Mouse (Mus musculus) frontal cortex, postnatal 36 days (tissue): ENCODE results near the gene Timp3.

Experiments
- DNase-seq, 2 experiments: peaks; one replicate each; pipeline ENCODE4 v3.0.0; 2022; ENCODE audit warnings: low spot score in 2 of 2

The Timp3 gene

GRCm38 (mm10) chr10:86385656-86386055 lies 85.5 kb downstream of the Timp3 start:
- no peak for DNase-seq

GRCm38 (mm10) chr10:86386232-86386631 lies 86.1 kb downstream of the Timp3 start:
- DNase-seq, result no peak

- DNase-seq, result peak; percentile 24
Observed at GRCm38 (mm10) chr10:86387821-86388440, 87.8 kb downstream of the Timp3 start.

GRCm38 (mm10) chr10:86388803-86389202 lies 88.6 kb downstream of the Timp3 start:
- DNase-seq, result peak; percentile 53 to 70

GRCm38 (mm10) chr10:86389357-86389756 lies 89.2 kb downstream of the Timp3 start:
- no peak for DNase-seq

GRCm38 (mm10) chr10:86389913-86390312 lies 89.7 kb downstream of the Timp3 start:
- DNase-seq, result peak in 1 of 2 experiments; percentile 28

GRCm38 (mm10) chr10:86392399-86392798 lies 92.2 kb downstream of the Timp3 start:
- no peak for DNase-seq

GRCm38 (mm10) chr10:86397577-86398346 lies 97.6 kb downstream of the Timp3 start:
- DNase-seq, result no peak

- no peak for DNase-seq
Observed at GRCm38 (mm10) chr10:86398347-86398720, 98.2 kb downstream of the Timp3 start.
